Mouse (Mus musculus): ENCODE results near the gene Wdr26.
A peak's percentile ranks its signal among the peaks of the same experiment; 100 is the strongest.

Gene Wdr26

DNA sequence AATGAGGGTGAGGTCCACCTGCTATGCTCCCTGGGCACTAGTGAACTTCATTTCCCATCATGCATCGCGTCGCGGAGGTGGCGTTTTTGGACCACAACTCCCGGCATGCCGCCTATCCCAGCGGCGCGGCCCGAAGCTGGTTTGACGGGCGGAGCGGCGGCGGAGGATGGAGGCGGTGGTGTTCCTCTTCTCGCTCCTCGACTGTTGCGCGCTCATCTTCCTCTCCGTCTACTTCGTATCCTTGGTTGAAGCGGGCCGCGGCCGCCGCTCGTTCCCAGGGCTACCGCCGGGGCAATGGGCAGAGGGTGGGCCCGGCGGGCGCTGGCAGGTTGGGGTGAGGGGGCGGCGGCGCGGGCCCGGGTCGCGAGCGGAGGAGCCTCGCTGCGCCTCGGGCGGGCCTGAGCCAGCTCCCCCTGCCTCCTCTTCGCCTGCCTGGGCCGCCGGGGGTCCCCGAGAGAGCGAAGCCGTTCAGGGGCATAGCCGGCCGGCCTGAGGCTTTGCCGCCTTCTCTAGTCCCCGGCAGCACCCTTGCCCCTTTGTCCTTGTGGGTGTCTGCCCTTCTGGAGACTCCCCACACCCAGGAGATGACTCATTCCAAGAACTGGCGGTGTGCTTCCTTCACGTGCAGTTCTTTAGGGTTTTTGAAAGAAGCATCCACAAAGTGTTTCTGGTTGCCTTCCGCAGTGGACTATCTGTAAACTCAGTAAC is 60.8 kb downstream of the Wdr26 start:
- DNase-seq = peak; percentile 94

DNA sequence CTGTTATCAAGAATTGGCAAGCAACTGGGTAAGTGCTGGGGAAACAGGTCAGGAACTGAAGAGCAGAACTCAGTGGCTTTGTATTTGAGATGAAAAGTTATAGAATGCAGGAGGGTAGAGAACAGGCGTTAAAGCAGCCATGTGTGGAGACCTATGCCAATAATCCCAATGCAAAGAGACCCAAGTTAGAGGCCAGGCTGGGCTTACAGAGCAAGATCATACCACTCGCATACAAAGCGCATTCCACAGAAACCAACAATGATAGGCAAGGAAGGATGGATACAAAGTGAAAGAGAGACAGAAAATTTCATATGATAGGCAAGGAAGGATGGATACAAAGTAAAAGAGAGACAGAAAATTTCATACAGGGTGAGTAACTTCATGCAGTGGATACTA is 61.4 kb downstream of the Wdr26 start:
- DNase-seq = no peak

DNA sequence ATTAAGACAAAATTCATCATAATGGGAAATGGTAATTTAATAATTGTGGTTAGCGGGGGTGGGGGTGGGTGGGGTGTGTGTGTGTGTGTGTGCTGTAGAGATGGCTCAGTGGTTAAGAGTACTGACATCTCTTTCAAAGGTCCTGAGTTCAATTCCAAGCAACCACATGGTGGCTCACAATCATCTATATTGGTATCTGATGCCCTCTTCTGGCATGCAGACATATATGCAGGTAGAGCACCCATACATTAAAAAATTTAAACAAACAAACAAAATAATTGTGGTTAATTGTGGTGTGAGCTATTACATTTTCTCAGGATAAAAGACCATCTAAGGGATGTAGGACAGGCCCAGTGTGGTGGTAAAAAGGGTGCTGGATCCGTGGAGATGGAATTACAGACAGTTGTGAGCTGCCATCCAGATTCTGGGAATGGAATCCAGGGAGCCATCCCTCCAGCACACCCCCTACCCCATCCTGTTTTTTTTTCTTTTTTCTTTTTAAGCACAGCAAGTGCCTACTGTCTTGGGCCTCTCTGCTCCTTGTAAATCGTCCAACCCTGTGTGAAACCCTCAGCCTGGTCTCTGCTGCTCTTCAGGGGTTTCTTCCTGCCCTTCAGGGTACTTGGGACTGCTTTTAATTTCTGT is 62.3 kb downstream of the Wdr26 start:
- no peak for DNase-seq

DNA sequence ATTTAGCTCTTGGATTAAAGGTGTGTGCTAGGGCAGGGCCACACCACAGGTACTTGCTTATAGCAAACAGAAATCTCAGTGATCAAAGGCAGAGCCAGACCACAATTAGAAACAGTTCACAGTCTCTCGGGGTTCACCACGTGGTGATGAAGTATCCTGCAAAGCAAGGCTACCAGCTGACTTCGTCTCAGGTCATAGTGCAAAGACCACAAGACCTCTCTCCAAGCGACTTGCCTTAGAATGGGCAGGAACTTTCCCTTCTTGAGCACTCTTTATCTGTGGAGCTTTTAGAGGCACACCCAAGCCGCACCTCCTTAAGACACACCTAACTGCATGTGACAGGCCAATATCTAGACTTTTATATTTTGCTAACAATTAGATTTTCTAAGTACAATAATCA is 63.3 kb downstream of the Wdr26 start:
- DNase-seq = no peak

DNA sequence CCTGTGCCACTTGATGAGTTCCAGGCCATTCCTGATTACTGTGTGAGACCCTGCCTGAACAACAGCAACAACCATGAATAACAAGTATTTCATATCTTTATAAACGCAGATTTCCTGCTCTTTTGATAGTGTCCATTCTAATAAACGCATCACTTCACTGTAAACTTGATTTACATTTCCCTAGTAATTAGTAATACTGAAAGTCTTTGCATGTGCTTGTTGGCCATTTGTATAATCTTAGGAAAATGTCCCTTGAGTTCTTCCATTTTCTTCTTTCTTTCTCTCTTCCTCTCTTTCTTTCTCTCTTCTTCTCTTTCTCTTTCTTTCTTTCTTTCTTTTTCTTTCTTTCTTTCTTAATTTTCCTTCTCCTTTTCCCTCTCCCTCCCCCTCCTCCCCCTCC is 65.6 kb downstream of the Wdr26 start:
- DNase-seq = no peak

DNA sequence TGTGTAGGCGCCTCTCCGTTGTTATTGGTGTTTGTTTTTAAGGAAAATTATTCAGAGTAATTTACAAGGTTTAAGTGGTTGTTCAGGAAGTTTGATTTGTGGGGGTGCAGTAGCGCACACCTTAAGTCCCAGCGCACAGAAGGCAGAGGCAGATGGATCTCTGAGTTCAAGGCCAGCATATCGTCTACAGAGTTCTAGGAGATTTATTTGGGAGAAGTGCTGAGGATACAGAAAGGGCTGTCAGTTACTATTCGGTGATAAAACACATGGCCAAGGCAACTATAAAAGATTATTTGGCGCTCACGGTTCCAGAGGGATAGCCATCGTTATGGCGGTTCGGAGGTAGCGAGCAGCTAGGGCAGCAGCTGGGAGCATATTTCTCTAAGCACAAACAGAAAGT is 66.8 kb downstream of the Wdr26 start:
- DNase-seq = no peak

DNA sequence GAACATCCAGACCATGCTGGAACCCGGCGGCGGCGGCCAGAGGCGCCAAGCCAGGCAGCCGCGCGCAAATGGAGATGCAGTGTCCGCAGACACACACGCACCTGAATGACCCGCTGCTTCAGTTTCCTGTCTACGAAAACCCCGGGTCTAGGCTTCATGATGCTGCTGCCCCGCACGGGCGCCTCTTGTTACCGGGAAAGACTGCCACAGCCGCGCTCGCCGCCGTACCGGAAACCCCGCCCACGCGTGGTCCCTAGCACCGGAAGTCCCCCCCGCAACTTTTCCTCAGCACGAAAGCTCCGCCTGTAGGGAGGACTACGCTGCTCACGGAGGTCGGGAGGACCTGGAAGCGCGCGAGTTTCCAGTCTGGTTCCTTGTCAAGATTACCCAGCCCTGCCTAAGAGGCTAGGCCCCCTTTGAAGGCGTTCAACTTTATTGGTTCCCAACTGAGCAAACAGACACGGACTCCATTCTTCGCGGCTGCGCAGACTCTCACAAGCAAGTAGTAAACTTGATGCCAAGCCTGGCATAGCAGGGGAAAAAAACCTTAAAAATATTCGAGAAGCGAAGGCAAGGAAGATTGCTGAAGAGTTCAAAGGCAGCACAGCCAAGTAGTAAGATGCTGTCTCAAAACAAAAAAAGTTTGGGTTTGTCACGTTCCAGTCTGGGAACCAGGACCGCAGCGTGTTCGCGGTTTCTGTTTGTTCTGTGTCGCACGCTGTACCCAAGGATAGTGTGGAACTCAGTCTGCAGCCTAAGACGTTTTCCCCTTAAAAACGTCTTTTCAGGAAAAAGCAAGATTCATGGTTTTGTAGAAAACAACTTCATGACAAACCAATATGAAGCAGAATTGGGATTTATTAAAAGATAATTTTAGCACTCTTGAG is 67.6 kb downstream of the Wdr26 start, which contains the start of the genes Nvl and Cnih4:
Gene Nvl, minus strand, starts transcription at position 255 of the 887 bp plus-strand sequence.
Gene Cnih4, plus strand, starts transcription at position 744 of the 887 bp plus-strand sequence.
- DNase-seq = peak; percentile 98

DNA sequence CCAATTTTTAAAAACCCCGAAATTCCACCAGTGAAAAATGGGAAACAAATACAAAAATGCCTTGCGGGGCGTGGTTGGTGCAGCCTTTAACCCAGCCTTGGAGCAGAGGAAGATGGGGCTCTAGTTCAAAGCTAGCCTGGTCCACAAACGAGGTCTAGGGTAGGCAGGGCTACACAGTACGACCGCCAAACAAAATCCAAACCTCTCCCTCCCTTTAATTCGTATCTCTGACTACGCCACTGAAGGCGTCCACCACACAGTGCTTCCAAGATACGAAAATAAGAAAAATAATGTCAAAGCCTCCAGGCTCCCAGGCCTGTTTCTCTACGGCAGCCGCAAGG is 68.2 kb downstream of the Wdr26 start:
- DNase-seq = no peak

DNA sequence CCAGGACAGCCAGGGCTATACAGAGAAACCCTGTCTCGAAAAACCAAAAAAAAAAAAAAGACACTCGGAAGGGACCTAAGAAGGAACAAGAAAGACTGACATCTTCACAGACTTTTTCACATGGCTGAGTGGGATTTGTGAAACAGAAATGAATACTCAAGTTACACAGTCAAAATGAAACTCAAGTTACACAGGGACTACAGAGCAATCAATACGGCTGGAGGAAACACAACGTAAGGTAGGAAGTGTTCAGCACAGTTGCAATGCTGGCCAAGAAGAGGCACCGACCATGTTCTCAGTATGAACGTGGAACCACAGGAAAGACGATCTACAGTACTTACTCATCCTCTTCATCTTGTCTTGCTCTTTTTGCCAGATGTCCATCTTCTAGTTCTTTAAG is 73.1 kb downstream of the Wdr26 start:
- no peak for DNase-seq

DNA sequence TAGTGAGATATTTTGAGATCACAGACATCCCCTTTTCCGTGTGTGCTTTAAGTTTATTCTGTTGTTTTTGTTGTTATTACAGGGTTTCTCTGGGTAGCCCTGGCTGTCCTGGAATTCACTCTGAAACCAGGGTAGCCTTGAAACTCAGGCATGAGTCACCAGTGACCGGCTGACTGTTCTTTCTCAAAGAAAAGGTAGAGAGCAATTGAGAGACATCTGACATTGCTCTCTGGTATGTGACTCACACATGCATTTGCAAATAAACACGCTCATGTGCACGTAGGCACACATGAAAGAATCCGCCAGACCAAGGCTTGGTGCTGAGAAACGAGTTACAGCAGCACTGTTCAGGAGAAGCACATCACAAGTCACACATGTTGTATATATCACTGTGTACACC is 79.9 kb downstream of the Wdr26 start:
- no peak for DNase-seq

DNA sequence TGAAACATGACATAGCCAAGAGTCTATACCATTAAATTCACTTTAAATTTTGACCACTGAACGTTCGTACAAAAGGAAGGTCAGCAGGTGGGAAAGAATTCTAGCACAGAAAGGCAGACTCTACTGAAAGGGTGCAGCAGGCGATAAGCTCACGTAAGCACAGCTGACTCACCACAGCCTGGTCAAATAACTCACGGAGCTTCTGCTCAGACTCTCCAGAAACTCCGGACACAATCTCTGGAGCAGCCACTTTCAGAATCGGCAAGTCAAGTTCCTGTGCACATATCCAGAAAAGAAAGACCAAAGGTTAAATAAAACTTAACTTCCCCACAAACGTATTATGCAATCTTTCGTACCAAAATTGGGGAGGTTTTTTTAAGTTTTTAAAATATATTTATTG is 85.0 kb downstream of the Wdr26 start:
- DNase-seq = no peak

DNA sequence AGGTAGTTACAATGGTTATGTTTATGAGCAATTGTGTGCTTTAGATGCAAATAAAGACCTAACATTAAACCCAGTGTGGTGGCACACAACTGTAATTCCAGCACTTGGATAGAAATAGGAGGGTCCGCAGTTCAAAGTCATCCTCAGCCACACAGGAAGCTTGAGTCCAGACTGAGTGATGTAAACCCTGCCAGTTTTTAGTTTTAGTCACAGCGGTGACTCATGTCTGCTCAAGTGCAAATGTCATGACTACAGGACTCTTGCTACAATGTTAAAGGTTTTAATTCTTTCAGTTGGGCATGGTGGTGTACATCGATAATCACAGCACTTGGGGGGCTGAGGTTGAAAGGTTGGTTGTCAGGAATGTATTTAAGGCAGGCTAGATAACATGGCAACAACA is 85.9 kb downstream of the Wdr26 start:
- DNase-seq = no peak

DNA sequence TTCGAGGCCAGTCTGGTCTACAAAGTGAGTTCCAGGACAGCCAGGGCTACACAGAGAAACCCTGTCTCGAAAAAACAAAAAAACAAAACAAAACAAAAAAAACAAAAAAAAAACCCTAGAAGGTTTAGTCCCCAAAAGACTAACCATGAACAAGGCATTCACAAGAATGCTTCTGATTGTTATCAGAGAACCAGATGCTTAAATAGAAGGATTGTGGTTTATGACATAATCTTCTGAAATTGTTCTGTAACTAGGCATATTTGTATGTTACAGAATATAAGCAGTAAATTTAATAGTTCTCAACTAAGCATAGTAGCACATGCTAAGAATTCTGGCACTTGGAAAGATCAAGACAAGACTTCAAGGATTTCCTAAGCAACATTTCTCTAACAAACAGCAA is 87.7 kb downstream of the Wdr26 start:
- DNase-seq = no peak
